Mouse (Mus musculus) liver, postnatal 0 days (tissue): Measurements from ENCODE around the gene Myoz2. TPM values are rescaled to one million over a fixed set of nuclear protein-coding genes. Genes with fewer than 3 reads are reported as not detected.

ENCODE experiments used
- ATAC-seq: fragments of 200-750 bp; cut with Nextera tagmentation; 2 replicates; pipeline ENCODE4 v1.8.0; 2017; ENCODE audit warnings: mild to moderate bottlenecking, moderate library complexity
- DNase-seq: peaks from one replicate; pipeline ENCODE4 v3.0.0-alpha.2; 2016
- H3K27ac ChIP-seq: fragments of 300-500 bp; sonication (generic); 2 replicates; pipeline ENCODE4 v1.5.1; 2014; ENCODE audit warnings: antibody characterized with exemption, moderate library complexity, mild to moderate bottlenecking, low read depth
- H3K27me3 ChIP-seq: fragments of 300-500 bp; sonication (generic); 2 replicates; pipeline ENCODE4 v1.6.1; 2014; ENCODE audit warnings: low read length, control low read depth, mixed read lengths; ENCODE audit not compliant: insufficient read depth
- H3K36me3 ChIP-seq: fragments of 300-500 bp; sonication (generic); replicated peaks from 2 replicates; pipeline ENCODE4 v1.6.1; 2014; ENCODE audit warnings: mild to moderate bottlenecking, control low read depth, low read length, moderate library complexity, mixed read lengths; ENCODE audit not compliant: insufficient read depth
- H3K4me1 ChIP-seq: fragments of 300-500 bp; sonication (generic); 2 replicates; pipeline ENCODE4 v1.6.1; 2014; ENCODE audit warnings: antibody characterized with exemption, mild to moderate bottlenecking, control low read depth; ENCODE audit not compliant: insufficient read depth
- H3K4me2 ChIP-seq: fragments of 300-500 bp; sonication (generic); 2 replicates; pipeline ENCODE4 v1.6.1; 2014; ENCODE audit warnings: low read depth, mild to moderate bottlenecking, low read length, moderate library complexity, mixed read lengths
- H3K4me3 ChIP-seq: fragments of 300-500 bp; sonication (generic); 2 replicates; pipeline ENCODE4 v1.5.1; 2014; ENCODE audit warnings: low read depth, low read length
- H3K9ac ChIP-seq: fragments of 300-500 bp; sonication (generic); replicated peaks from 2 replicates; pipeline ENCODE4 v1.6.1; 2014; ENCODE audit warnings: mild to moderate bottlenecking, moderate library complexity
- H3K9me3 ChIP-seq: fragments of 300-500 bp; sonication (generic); 2 replicates; pipeline ENCODE4 v1.6.1; 2016; ENCODE audit warnings: mild to moderate bottlenecking, control low read depth, low read length, mixed read lengths
- CTCF ChIP-seq: sonication (generic); IDR thresholded peaks from 2 replicates; pipeline ENCODE4 v1.5.1; 2016; ENCODE audit warnings: antibody characterized with exemption, low read depth
- EP300 ChIP-seq: IDR thresholded peaks from 2 replicates; pipeline ENCODE4 v1.6.1; 2016; ENCODE audit warnings: antibody characterized with exemption, low read depth, mild to moderate bottlenecking
- WGBS: fragments of 180-500 bp; shearing (Covaris S2); extraction: QIAGEN DNeasy Blood & Tissue Kit; methylation state at CpG from one replicate; pipeline ENCODE4 v1.1.7; 2014; ENCODE audit not compliant: insufficient replicate concordance; 5-methylcytosine and 5-hydroxymethylcytosine counted together
- polyA plus RNA-seq: library from polyadenylated mRNA; unstranded; fragments of >200 nt; fragmentation: Nextera tagmentation; extraction: Ambion mirVana; gene quantifications from 2 replicates; pipeline ENCODE4 v1.2.1, GENCODE M21; 2015

Gene Myoz2
- polyA plus RNA-seq, 1 experiment from 2014 or later = 0.18 TPM

DNA sequence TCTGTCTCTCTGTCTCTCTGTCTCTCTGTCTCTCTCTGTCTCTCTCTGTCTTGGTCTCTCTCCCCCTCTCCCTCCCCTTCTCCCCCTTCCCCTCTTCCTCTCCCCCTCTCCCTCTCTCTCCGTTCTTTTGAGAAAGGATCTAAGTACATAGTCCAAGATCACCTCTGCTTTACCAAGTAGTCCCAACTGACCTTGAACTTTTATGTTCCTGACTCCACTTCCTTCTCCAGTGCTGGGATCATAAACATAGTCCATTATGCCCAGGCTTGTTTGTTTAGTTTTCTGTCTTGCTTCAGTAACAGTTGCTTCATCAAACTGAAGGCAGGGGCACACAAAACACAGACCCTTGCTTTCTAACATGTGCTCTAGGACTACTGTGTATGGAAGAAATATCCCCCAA is 37.7 kb upstream of the Myoz2 start:
- Histone ChIP-seq H3K27ac (no peak overlapping the region), H3K4me3 (no peak overlapping the region), H3K27me3 (no peaks in the 10 kb centered on the region), H3K4me2 (no peak overlapping the region), H3K36me3 (no peaks in the 10 kb centered on the region), H3K9ac (no peak overlapping the region), H3K4me1 (no peaks in the 10 kb centered on the region), H3K9me3 (no peaks in the 10 kb centered on the region)
- 63% methylated on average over 1 of the region's 1 CpGs for WGBS
- no peak for TF ChIP-seq CTCF
- no peak for TF ChIP-seq EP300
- ATAC-seq = no peak
- DNase-seq = no peak

DNA sequence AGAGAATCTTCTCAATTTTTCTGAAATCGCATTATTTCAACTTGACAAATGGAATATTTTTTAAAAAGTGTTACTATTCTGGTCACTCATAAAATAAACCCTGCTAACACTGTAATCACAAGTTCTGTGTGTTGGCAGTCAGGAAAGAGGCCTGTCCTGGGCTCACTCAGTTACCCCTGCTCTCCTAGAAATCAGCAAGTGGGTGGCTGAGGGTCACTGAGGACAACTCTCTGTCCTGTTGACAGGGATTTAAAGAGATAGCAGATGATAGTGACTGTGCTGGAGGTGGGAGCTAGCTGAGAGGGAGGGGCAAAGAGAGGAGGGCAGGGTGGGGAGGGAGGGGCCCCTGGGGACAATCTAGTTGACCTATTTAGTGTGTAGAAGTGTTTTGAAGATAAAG is 36.2 kb upstream of the Myoz2 start:
- Histone ChIP-seq H3K4me3 (no peak overlapping the region), H3K9me3 (no peaks in the 10 kb centered on the region), H3K36me3 (no peaks in the 10 kb centered on the region), H3K4me2 (no peak overlapping the region), H3K9ac (no peak overlapping the region), H3K27me3 (no peaks in the 10 kb centered on the region), H3K4me1 (no peaks in the 10 kb centered on the region), H3K27ac (no peak overlapping the region)
- TF ChIP-seq CTCF = no peak
- TF ChIP-seq EP300 = no peak
- ATAC-seq = 0 out of 2 replicates have a peak, but pooled peaks have one; percentile 31
- no peak for DNase-seq
- 87% methylated on average over 1 of the region's 1 CpGs for WGBS

DNA sequence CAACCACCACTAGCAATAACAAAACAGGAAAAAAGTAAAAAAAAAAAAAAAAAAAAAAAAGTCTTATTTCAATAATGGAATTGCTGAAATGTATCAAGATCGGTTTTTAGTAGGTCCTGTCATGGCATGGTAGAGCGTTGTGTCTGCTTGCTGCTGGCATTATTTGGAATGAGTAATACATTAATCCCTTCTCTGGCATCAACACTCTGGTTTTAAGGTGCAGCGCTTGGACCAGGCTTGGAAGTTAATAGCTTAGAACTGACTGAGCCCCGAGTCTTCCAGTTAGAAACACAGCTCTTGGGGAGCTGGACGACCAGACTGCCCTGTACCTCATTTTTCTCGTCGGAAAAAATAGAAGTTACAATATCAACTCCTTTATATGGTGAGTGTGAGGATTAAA is 32.0 kb upstream of the Myoz2 start:
- Histone ChIP-seq H3K9me3 (no peaks in the 10 kb centered on the region), H3K4me2 (no peak overlapping the region), H3K27me3 (no peaks in the 10 kb centered on the region), H3K4me3 (no peak overlapping the region), H3K36me3 (no peaks in the 10 kb centered on the region), H3K27ac (no peak overlapping the region), H3K9ac (no peak overlapping the region), H3K4me1 (no peaks in the 10 kb centered on the region; the same call in 1 of the 2 replicates)
- WGBS = 82% methylated on average over 7 of the region's 7 CpGs
- DNase-seq = no peak
- no peak for ATAC-seq
- TF ChIP-seq EP300 (no peak), CTCF (no peak)

DNA sequence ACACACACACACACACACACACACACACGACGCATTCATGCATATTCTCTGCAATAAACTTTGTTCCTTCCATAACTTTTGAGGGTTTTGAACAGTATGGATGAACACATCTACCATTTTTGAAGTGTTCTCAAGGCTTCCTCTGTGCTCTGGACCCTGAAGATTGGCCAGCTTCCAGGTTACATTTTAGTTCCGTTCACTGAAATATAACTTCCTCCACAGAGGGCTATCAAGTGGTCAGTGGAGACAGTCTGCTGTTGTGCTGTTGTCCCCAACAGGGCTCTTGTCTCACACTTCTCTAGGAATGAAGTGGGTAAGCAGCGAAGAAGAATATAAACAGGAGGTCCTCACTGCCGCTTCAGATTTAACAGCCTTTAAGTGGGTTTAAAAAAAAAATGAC is 30.7 kb upstream of the Myoz2 start:
- WGBS = 57% methylated on average over 5 of the region's 5 CpGs
- DNase-seq = no peak
- no peak overlapping the region for H3K27ac ChIP-seq

DNA sequence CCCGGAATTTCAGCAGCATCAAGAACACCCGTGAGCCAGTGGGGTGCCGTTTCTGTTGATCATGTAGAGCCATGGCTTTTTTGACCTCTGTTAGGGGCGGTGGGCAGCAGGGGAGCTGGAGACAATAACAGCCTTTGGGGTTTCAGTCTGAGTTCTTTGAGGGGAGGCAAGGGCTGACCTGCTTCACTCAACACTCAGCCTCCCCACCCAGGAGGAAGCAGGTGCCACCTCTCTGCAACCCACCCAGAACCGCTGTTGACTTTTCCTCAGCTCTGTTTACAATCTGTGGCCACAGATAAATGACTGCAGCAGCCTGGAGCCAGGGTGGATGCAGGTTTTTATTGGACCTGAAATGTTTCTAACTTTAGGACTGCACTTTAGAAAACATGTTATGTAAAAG is 29.4 kb upstream of the Myoz2 start:
- H3K4me1 ChIP-seq = no peaks in the 10 kb centered on the region; the same call in 1 of the 2 replicates
- no peaks in the 10 kb centered on the region for H3K27me3 ChIP-seq
- H3K9ac ChIP-seq = no peak overlapping the region
- no peaks in the 10 kb centered on the region for H3K36me3 ChIP-seq
- no peak overlapping the region for H3K27ac ChIP-seq
- no peak for ATAC-seq
- 29% methylated on average over 5 of the region's 5 CpGs for WGBS
- no peaks in the 10 kb centered on the region for H3K9me3 ChIP-seq
- DNase-seq = no peak
- TF ChIP-seq EP300 (no peak), CTCF (no peak)
- no peak overlapping the region for H3K4me3 ChIP-seq
- no peak overlapping the region for H3K4me2 ChIP-seq

More for the DNA sequence above, 30.7 kb upstream of the Myoz2 start:
- H3K4me2 ChIP-seq = no peak overlapping the region
- no peaks in the 10 kb centered on the region for H3K27me3 ChIP-seq
- H3K9ac ChIP-seq = no peak overlapping the region
- TF ChIP-seq CTCF (no peak), EP300 (no peak)
- ATAC-seq = no peak
- no peaks in the 10 kb centered on the region for H3K9me3 ChIP-seq
- no peak overlapping the region for H3K4me3 ChIP-seq
- H3K36me3 ChIP-seq = no peaks in the 10 kb centered on the region
- no peaks in the 10 kb centered on the region; the same call in 1 of the 2 replicates for H3K4me1 ChIP-seq

DNA sequence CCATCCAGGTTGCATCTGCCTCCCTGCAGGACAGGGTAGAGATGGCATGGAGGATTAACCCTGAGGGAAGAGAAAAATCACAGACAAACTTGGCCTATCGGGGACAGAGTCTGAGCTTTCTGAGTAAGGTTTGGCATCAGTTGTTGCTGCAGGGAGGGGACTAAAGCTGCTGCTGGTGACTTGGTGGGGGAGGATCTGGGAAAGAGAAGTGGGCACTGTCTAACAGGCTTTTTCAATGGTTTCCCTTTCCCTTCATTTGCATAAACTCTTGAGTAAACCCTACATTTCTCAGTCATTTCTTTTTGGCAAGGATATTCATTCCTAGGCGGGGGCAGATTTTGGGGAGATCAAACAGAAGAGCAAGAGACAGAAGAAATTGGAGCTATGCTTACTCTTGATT is 27.1 kb upstream of the Myoz2 start:
- WGBS = 53% methylated on average over 2 of the region's 2 CpGs
- H3K36me3 ChIP-seq = no peaks in the 10 kb centered on the region
- no peaks in the 10 kb centered on the region for H3K27me3 ChIP-seq
- H3K9me3 ChIP-seq = no peaks in the 10 kb centered on the region
- H3K27ac ChIP-seq = no peak overlapping the region
- H3K4me3 ChIP-seq = no peak overlapping the region
- H3K9ac ChIP-seq = no peak overlapping the region
- no peak overlapping the region for H3K4me2 ChIP-seq
- DNase-seq = no peak
- H3K4me1 ChIP-seq = no peaks in the 10 kb centered on the region; the same call in 1 of the 2 replicates
- no peak for ATAC-seq
- no peak for TF ChIP-seq CTCF
- TF ChIP-seq EP300 = no peak

DNA sequence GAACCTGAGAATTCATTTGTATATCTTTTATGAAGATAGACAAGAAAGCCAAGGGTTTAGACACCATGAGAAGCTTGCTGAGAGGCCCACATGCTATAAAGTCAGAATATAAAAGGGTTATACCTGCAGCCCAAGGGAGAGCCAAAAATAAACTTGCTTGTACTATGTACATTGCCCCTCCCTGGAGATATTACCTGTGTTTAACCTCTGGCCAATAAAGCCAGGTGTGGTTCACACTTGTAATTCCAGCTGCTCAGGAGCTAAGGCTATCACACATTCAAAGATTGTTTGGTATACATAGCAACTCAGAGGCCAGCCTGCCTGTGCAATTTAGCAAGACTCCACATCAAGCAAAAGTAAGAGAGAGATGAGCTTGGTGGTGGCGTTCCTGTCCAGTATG is 24.0 kb upstream of the Myoz2 start:
- DNase-seq (no peak), ATAC-seq (no peak)
- H3K27me3 ChIP-seq = no peaks in the 10 kb centered on the region
- no peak overlapping the region for H3K9ac ChIP-seq
- WGBS = 81% methylated on average over 1 of the region's 1 CpGs
- TF ChIP-seq CTCF (no peak), EP300 (no peak)
- H3K4me3 ChIP-seq = no peak overlapping the region
- H3K9me3 ChIP-seq = no peaks in the 10 kb centered on the region
- no peak overlapping the region for H3K27ac ChIP-seq
- H3K36me3 ChIP-seq = no peaks in the 10 kb centered on the region
- H3K4me2 ChIP-seq = no peak overlapping the region
- no peaks in the 10 kb centered on the region for H3K4me1 ChIP-seq
